Mouse (Mus musculus) limb, embryonic 13.5 days (tissue): ENCODE measurements around the gene Cbll1. TPM values are rescaled to one million over a fixed set of nuclear protein-coding genes. Genes with fewer than 3 reads are reported as not detected.

Source experiments
- ATAC-seq: fragments of 200-750 bp; cut with Nextera tagmentation; 2 replicates; pipeline ENCODE4 v1.8.0; 2017; ENCODE audit warnings: low read depth, moderate number of reproducible peaks, moderate TSS enrichment; ENCODE audit not compliant: low FRiP score
- H3K27ac ChIP-seq: fragments of 300-500 bp; sonication (generic); 2 replicates; pipeline ENCODE4 v1.5.1; 2015; ENCODE audit warnings: inconsistent platforms, mild to moderate bottlenecking, moderate library complexity
- H3K27me3 ChIP-seq: fragments of 300-500 bp; sonication (generic); 2 replicates; pipeline ENCODE4 v1.6.1; 2015; ENCODE audit warnings: mild to moderate bottlenecking, inconsistent platforms
- H3K36me3 ChIP-seq: fragments of 300-500 bp; sonication (generic); 2 replicates; pipeline ENCODE4 v1.6.1; 2015; ENCODE audit warnings: inconsistent platforms, mild to moderate bottlenecking, moderate library complexity
- H3K4me1 ChIP-seq: fragments of 300-500 bp; sonication (generic); 2 replicates; pipeline ENCODE4 v1.6.1; 2015; ENCODE audit warnings: inconsistent platforms
- H3K4me2 ChIP-seq: fragments of 300-500 bp; sonication (generic); replicated peaks from 2 replicates; pipeline ENCODE4 v1.6.1; 2015; ENCODE audit warnings: inconsistent platforms, mild to moderate bottlenecking, moderate library complexity
- H3K4me3 ChIP-seq: fragments of 300-500 bp; sonication (generic); 2 replicates; pipeline ENCODE4 v1.5.1; 2015; ENCODE audit warnings: moderate library complexity, mild to moderate bottlenecking, inconsistent platforms
- H3K9ac ChIP-seq: fragments of 300-500 bp; sonication (generic); 2 replicates; pipeline ENCODE4 v1.6.1; 2015; ENCODE audit warnings: mild to moderate bottlenecking, inconsistent platforms
- H3K9me3 ChIP-seq: fragments of 300-500 bp; sonication (generic); 2 replicates; pipeline ENCODE4 v1.6.1; 2016; ENCODE audit warnings: inconsistent platforms
- WGBS: fragments of 180-500 bp; shearing (Covaris S2); methylation state at CpG from one replicate; pipeline ENCODE4 v1.1.7; 2015; 5-methylcytosine and 5-hydroxymethylcytosine counted together
- polyA plus RNA-seq: library from polyadenylated mRNA; unstranded; fragments of >200 nt; fragmentation: Nextera tagmentation; extraction: Ambion mirVana; gene quantifications from 2 replicates; pipeline ENCODE4 v1.2.1, GENCODE M21; 2015

Cbll1 gene
- polyA plus RNA-seq, result 13.6 and 14.4 TPM in 2 replicates

DNA sequence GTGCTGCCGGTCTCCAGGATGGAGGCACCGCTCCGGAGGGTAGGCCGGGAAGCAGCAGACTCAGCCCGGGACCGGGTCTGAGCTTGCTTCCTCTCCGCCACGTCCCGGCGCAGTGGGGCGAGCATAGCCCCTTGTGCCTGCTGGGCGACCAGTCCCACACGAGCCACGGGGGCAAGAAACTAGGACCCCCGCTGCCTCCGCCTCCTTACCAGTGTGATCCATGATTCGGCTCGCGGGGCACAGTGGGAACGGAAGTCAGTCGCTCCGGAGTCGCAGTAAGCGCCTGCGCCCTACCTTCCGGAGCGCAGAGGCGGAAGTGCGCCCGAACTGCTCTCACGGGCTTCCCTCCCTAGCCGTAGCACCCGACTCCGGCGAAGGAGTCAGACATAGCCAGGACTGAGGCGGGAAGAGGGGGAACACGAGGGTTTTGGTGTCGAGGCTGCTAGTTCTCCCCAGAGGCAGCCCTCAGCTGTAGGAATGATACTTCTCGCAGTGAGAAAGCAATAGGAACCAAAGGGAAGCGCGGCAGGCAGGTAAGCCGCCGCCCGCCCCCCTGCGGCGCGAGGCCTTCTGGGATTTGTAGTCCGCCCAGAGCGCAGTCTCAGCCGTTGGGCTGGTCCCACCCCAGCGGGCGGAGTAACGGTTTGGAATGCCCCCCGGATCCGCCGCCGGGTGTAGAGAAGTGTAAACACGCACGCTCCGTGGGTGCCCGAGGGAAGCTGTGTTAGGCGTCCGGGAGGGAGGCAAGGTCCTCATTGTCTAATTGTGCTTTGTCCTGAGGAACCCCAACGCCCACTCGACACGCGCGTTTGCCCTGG is at the start of gene Cbll1:
TSS of gene Cbll1 (minus strand) at position 303 of the 818 bp plus-strand sequence.
- ATAC-seq, result peak; percentile 98
- WGBS, result under 1% methylated on average over 68 of the region's 68 CpGs
- H3K27me3 ChIP-seq, result no peaks in the 10 kb centered on the region

DNA sequence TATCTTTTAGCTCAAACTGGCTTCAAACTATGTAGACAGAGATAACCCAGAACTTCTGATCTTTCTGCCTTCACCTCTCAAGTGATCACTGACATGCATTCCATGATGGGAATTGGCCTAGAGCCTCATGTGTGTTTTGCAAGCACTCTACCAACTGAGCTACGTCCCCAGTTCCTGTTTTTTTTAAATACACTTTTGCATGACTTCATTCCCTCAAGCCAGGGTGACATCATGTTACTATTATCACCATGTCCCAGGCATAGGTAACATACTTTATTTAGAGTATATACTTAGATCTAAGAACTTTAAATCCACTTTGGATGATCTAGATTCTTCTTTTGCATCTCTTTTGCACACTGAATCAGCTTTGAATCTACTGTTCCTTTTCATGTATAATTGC is 46.6 kb upstream of the Cbll1 start:
- peaks cover 11% of the 10 kb centered on the region; the same call in 1 of the 2 replicates for H3K27me3 ChIP-seq
- no peaks in the 10 kb centered on the region for H3K36me3 ChIP-seq
- H3K4me3 ChIP-seq, result no peak overlapping the region
- 50% methylated on average over 1 of the region's 1 CpGs for WGBS
- H3K9ac ChIP-seq, result no peak overlapping the region
- H3K4me2 ChIP-seq, result no peak overlapping the region
- H3K9me3 ChIP-seq, result no peaks in the 10 kb centered on the region
- no peak overlapping the region for H3K27ac ChIP-seq
- peaks cover 15% of the 10 kb centered on the region; the same call in 1 of the 2 replicates for H3K4me1 ChIP-seq
- ATAC-seq, result no peak

More for the DNA sequence above, at the start of gene Cbll1:
- Histone ChIP-seq H3K36me3 (no peaks in the 10 kb centered on the region; the same call in 1 of the 2 replicates), H3K4me2 (peak within 1 kb of the TSS; percentile 87), H3K9ac (peak within 1 kb of the TSS; percentile 88), H3K9me3 (no peaks in the 10 kb centered on the region), H3K4me3 (peak within 1 kb of the TSS; percentile 90), H3K4me1 (peaks cover 22% of the 10 kb centered on the region), H3K27ac (peak within 1 kb of the TSS; percentile 80)

DNA sequence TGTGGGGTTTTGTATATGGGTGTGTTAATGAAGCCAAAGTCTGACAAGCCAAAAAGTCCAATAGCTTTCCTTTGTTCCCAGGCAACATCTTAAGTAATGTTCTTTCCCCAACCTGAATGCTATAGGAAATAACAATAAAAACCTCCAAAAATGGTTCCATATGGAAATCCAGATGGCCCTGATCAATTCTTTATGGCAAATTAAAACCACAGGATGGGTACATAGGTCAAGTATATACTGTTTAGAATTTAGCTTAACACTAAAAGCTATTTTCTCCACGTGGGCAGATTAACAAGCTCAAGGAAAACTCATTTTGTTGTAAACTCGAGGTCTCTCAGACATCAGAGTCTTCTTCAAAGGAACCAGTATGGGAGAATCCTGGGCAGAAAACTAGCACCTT is 45.8 kb upstream of the Cbll1 start:
- Histone ChIP-seq H3K4me1 (peaks cover 13% of the 10 kb centered on the region; the same call in 1 of the 2 replicates), H3K27me3 (peaks cover 11% of the 10 kb centered on the region; the same call in 1 of the 2 replicates), H3K4me2 (no peak overlapping the region), H3K9me3 (no peaks in the 10 kb centered on the region), H3K9ac (no peak overlapping the region), H3K36me3 (no peaks in the 10 kb centered on the region), H3K4me3 (no peak overlapping the region), H3K27ac (no peak overlapping the region)
- no peak for ATAC-seq
- 18% methylated on average over 2 of the region's 2 CpGs for WGBS

DNA sequence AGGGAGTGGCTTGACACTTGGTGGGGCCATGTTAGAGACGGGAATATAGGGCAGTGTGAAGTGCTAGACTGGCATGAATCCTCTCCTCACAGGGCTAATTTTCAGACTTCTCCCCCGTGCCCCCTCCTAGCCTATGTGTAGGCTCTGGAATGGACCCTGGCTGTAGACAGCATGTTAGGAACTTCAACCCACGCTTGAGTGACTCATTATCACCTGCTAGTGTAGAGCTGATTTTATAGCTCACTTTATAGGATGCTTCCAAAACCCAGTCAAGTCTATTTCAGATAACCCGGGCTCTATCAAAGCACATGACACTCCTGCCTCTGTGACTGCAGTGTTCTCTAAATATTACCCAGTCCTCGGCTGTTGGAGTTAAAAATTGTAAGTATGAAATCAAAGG is 42.1 kb upstream of the Cbll1 start:
- no peaks in the 10 kb centered on the region; the same call in 1 of the 2 replicates for H3K27me3 ChIP-seq
- no peak overlapping the region for H3K27ac ChIP-seq
- 67% methylated on average over 5 of the region's 5 CpGs for WGBS
- H3K9ac ChIP-seq, result no peak overlapping the region
- H3K4me1 ChIP-seq, result peaks cover 13% of the 10 kb centered on the region; the same call in 1 of the 2 replicates
- no peaks in the 10 kb centered on the region for H3K9me3 ChIP-seq
- H3K36me3 ChIP-seq, result no peaks in the 10 kb centered on the region
- ATAC-seq, result no peak
- no peak overlapping the region for H3K4me3 ChIP-seq
- no peak overlapping the region for H3K4me2 ChIP-seq

DNA sequence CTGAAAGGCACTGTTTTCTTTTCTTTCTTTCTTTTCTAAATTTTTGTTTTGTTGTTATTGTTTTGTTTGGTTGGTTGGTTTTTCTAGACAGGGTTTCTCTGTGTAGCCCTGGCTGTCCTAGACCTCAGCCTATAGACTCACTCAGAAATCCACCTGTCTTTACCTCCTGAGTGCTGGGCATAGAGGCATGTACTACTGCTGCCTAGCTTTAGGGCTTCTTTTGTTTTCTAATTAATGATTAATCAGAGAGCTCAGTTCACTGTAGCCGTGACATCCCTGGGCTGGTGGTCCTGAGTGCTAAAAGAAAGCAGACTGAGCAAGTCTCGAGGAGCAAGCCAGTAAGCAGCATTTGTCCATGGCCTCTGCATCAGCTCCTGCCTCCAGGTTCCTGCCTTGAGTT is 40.4 kb upstream of the Cbll1 start:
- Histone ChIP-seq H3K27ac (no peak overlapping the region), H3K9ac (no peak overlapping the region), H3K4me2 (no peak overlapping the region), H3K36me3 (no peaks in the 10 kb centered on the region), H3K9me3 (no peaks in the 10 kb centered on the region), H3K4me1 (peaks cover 11% of the 10 kb centered on the region; the same call in 1 of the 2 replicates), H3K4me3 (no peak overlapping the region), H3K27me3 (peaks cover 2% of the 10 kb centered on the region; the same call in 1 of the 2 replicates)
- no peak for ATAC-seq
- WGBS, result 78% methylated on average over 2 of the region's 2 CpGs

DNA sequence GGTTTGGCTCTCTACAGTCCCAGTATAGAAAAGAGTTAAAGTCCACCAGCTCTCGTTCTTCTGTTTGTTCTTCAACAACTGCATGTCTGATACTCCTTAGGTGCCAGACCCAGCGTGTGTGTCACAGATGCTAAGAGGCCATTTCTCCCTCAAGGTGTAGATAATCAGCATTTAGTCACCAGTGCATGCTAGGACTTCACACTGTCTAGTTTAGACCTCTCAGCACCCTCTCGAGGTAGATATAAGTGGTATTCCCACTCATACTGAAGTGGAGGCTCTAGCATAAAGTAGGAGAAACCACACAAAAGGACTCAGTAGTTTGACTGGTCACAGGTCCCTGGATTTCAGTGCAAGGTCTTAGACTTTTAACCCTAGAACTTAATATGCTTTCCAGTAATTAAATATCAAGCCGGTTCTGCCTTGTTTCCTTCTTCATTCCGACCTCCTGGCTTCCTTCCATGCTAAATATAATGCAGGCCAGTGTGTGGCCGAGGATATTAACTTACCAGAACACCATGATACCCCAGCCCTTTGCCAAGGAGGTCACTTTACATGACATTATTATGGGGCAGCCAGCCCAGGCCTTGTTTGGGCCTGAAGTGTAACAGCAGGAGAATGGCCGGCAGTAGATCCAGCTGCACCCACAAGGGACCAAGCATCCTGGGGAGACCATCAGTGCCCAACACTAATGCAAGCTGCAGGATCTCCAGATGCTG is 38.3 kb upstream of the Cbll1 start:
- H3K9ac ChIP-seq, result no peak overlapping the region
- H3K36me3 ChIP-seq, result no peaks in the 10 kb centered on the region
- no peak overlapping the region for H3K4me3 ChIP-seq
- peaks cover 21% of the 10 kb centered on the region for H3K4me1 ChIP-seq
- WGBS, result 51% methylated on average over 7 of the region's 7 CpGs
- H3K27ac ChIP-seq, result no peak overlapping the region
- no peak for ATAC-seq
- H3K9me3 ChIP-seq, result no peaks in the 10 kb centered on the region
- no peak overlapping the region for H3K4me2 ChIP-seq
- H3K27me3 ChIP-seq, result peaks cover 2% of the 10 kb centered on the region; the same call in 1 of the 2 replicates

DNA sequence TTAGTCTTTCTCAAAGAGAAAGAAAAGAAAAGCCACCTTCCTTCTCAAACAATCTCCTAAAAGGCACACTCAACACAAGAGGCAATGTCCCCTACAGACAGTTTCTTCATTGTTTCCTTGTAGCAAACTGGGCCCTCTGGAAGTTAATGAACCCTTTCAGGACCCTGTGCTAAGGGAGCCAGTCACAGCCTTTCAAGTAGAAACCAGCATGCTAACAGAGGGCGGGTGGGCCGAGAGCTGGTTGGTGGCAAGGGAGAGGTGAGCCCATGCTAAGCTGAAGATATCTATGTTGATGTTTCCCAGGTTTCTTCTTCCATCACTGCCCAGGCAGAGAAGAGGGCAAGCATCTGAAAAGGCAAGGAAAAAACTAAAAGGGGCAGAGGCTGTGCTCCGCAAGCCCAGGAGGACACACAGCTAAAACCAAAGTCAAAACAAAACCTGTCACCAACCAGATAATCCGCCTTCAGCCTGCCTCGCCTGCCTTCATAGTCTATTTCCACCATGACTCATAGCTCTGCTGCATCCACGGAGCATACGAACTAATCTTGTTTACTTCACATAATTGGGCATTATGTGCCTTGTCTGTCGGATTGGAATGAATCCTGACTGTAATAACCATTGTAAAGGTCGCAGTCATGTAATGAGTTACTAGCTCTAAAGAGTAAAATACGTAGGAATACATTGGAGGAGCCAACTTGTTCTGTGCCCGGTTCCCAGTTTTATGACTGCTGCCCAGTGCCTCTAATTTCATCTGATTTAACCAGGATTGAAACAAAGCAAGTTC is 34.8 kb upstream of the Cbll1 start:
- ATAC-seq, result no peak
- peaks cover 21% of the 10 kb centered on the region for H3K4me1 ChIP-seq
- H3K4me2 ChIP-seq, result no peak overlapping the region
- no peak overlapping the region for H3K9ac ChIP-seq
- 62% methylated on average over 11 of the region's 11 CpGs for WGBS
- H3K27me3 ChIP-seq, result peaks cover 4% of the 10 kb centered on the region; the same call in 1 of the 2 replicates
- no peak overlapping the region for H3K4me3 ChIP-seq
- H3K9me3 ChIP-seq, result no peaks in the 10 kb centered on the region
- H3K36me3 ChIP-seq, result no peaks in the 10 kb centered on the region
- H3K27ac ChIP-seq, result no peak overlapping the region; the same call in 1 of the 2 replicates

DNA sequence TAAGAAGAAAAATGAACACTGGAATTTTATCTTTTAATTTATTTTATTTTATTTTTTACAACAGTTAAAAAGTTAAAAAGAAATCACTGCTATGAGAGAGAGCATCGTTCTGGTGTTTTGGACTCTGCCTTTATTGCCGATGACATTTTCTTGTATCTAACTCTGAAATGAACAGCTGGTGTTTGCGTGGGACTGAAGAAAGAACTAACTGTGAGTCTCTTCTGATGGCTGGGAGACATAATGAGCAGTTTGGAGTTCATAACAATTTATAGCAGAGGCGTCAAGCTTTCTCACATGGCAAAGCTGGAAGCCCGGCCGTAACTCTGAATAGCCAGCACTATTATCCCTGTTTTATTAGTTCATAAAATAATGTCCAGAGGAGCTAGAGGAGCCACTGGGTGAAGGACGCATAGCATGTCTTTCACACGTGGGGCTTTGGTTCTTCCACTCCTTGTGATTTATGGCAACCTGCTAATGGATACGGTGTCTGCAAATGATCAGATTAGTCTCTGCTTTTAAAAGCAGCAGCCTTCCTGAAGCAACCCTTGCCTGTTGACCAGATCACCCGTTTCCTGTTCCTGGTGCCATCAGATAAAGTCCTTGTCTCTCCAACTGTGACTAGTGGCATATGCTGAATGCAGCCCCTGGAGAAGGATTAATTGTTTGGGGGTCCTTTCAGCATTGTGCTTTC is 33.9 kb upstream of the Cbll1 start:
- Histone ChIP-seq H3K4me3 (no peak overlapping the region), H3K9me3 (no peaks in the 10 kb centered on the region), H3K4me2 (no peak overlapping the region), H3K36me3 (no peaks in the 10 kb centered on the region), H3K4me1 (peaks cover 25% of the 10 kb centered on the region), H3K9ac (no peak overlapping the region), H3K27ac (no peak overlapping the region; the same call in 1 of the 2 replicates), H3K27me3 (peaks cover 4% of the 10 kb centered on the region; the same call in 1 of the 2 replicates)
- 22% methylated on average over 10 of the region's 10 CpGs for WGBS
- no peak for ATAC-seq

DNA sequence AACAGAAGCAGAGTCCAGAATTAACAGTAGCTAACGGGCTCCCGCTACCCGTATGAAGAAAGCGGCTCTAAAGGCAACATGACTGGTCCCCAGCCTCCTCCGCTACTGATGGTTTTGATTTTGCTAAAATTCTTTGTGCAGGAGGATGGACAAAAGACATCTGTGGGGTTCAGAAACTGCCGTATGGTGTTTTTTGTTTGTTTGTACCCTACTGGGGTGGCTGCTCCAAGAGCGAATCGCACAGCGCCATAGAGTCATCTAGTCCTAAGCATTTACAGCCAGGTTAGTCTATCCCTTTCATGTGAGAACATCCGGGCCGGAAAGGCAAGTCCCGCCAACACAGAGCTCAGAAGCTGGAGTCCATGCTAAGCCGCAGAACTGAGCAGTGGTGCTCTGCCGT is 32.6 kb upstream of the Cbll1 start:
- Histone ChIP-seq H3K27ac (no peak overlapping the region), H3K4me2 (peak overlapping the region; percentile 26; the same call in 1 of the 2 replicates), H3K4me3 (no peak overlapping the region), H3K9me3 (no peaks in the 10 kb centered on the region), H3K4me1 (peaks cover 25% of the 10 kb centered on the region), H3K27me3 (peaks cover 4% of the 10 kb centered on the region; the same call in 1 of the 2 replicates), H3K9ac (no peak overlapping the region), H3K36me3 (no peaks in the 10 kb centered on the region)
- ATAC-seq, result no peak
- 65% methylated on average over 14 of the region's 14 CpGs for WGBS

DNA sequence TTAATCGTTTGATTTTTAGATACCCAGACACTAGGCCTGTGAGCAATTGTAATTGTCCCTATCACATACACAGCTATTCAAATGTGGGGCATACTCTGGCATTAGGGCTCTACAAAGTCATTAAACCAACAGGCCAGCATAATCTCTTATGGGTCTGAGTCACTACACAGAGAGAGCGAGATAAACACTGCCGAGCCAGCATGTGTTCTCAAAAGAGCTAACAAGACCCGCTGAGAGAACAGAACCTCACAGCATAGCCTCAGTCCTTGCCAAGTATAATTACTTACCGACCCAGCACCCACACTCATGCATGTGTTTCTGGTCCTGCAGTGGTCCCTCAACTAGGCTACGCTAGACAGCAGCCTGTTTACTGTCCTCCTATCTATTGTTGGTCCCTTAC is 28.0 kb upstream of the Cbll1 start:
- no peak overlapping the region for H3K27ac ChIP-seq
- H3K36me3 ChIP-seq, result no peaks in the 10 kb centered on the region
- no peak overlapping the region for H3K9ac ChIP-seq
- 64% methylated on average over 6 of the region's 6 CpGs for WGBS
- H3K27me3 ChIP-seq, result peaks cover 4% of the 10 kb centered on the region; the same call in 1 of the 2 replicates
- no peaks in the 10 kb centered on the region for H3K9me3 ChIP-seq
- no peak overlapping the region for H3K4me3 ChIP-seq
- no peak for ATAC-seq
- H3K4me2 ChIP-seq, result no peak overlapping the region
- H3K4me1 ChIP-seq, result 0 out of 2 replicates have a peak, but pooled peaks cover 4% of the 10 kb centered on the region

DNA sequence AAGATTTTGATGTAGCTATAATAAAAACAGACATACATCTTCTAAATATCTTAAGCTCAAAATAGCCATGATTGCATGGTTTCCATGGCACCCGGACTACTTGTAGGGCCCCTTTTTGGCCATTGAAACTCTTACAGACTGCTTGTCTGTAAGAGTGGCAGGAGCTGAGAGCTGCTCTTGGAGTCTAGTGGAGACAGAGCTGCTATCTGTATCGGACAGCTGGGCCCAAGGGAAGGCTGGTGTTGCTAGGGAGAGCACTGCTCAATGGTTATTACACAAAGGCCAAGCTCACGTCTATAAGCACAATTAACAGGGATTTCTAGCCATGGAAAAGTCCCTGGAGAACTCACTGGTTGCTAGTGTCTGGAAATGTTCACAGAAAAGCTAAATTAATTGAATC is 22.0 kb upstream of the Cbll1 start:
- H3K4me1 ChIP-seq, result 0 out of 2 replicates have a peak, but pooled peaks cover 3% of the 10 kb centered on the region
- H3K9ac ChIP-seq, result no peak overlapping the region
- WGBS, result 68% methylated on average over 3 of the region's 3 CpGs
- ATAC-seq, result no peak
- H3K27ac ChIP-seq, result no peak overlapping the region
- no peaks in the 10 kb centered on the region for H3K9me3 ChIP-seq
- H3K4me3 ChIP-seq, result no peak overlapping the region
- H3K27me3 ChIP-seq, result 0 out of 2 replicates have a peak, but pooled peaks cover 2% of the 10 kb centered on the region
- no peak overlapping the region for H3K4me2 ChIP-seq
- no peaks in the 10 kb centered on the region for H3K36me3 ChIP-seq
